Mouse (Mus musculus): Measurements from ENCODE around the gene Adam15.

GRCm38 (mm10) chr3:89317246-89317645, 32.5 kb downstream of the Adam15 start:
- TF ChIP-seq CTCF (IDR thresholded peaks at IDR 0.05; ENCODE audit: low read depth), result no peak
- TF ChIP-seq EP300 (IDR thresholded peaks at IDR 0.05; ENCODE audit: low read depth), result no peak
